Mouse (Mus musculus) stomach, embryonic 14.5 days (tissue): ENCODE data around the gene Ptprb. TPM values are rescaled to one million over a fixed set of nuclear protein-coding genes. Genes with fewer than 3 reads are reported as not detected.

Experiments
- ATAC-seq: fragments of 200-750 bp; cut with Nextera tagmentation; 2 replicates; pipeline ENCODE4 v1.8.0; 2017; ENCODE audit warnings: low read depth, moderate TSS enrichment; ENCODE audit not compliant: insufficient number of reproducible peaks, insufficient read depth, low FRiP score
- H3K27ac ChIP-seq: fragments of 300-500 bp; sonication (generic); 2 replicates; pipeline ENCODE4 v1.5.1; 2014; ENCODE audit warnings: mild to moderate bottlenecking, low read length, moderate library complexity, mixed read lengths
- H3K27me3 ChIP-seq: fragments of 300-500 bp; sonication (generic); 2 replicates; pipeline ENCODE4 v1.6.1; 2014; ENCODE audit warnings: low read length, control low read depth, mixed read lengths; ENCODE audit not compliant: control insufficient read depth, insufficient read depth
- H3K36me3 ChIP-seq: fragments of 300-500 bp; sonication (generic); 2 replicates; pipeline ENCODE4 v1.6.1; 2014; ENCODE audit warnings: mild to moderate bottlenecking, control low read depth, low read length, moderate library complexity, mixed read lengths; ENCODE audit not compliant: control insufficient read depth, insufficient read depth
- H3K4me1 ChIP-seq: fragments of 300-500 bp; sonication (generic); 2 replicates; pipeline ENCODE4 v1.6.1; 2014; ENCODE audit warnings: low read length, control low read depth, mixed read lengths; ENCODE audit not compliant: control insufficient read depth, insufficient read depth
- H3K4me2 ChIP-seq: fragments of 300-500 bp; sonication (generic); replicated peaks from 2 replicates; pipeline ENCODE4 v1.6.1; 2014; ENCODE audit warnings: low read depth, low read length, control low read depth
- H3K4me3 ChIP-seq: fragments of 300-500 bp; sonication (generic); 2 replicates; pipeline ENCODE4 v1.5.1; 2014; ENCODE audit warnings: low read depth, low read length, control low read depth
- H3K9ac ChIP-seq: fragments of 300-500 bp; sonication (generic); replicated peaks from 2 replicates; pipeline ENCODE4 v1.6.1; 2014; ENCODE audit warnings: low read depth, mild to moderate bottlenecking, control low read depth, low read length, moderate library complexity, mixed read lengths
- H3K9me3 ChIP-seq: fragments of 300-500 bp; sonication (generic); 2 replicates; pipeline ENCODE4 v1.6.1; 2016; ENCODE audit warnings: low read depth, low read length, control low read depth; ENCODE audit not compliant: control insufficient read depth
- WGBS: fragments of 180-500 bp; shearing (Covaris S2); extraction: QIAGEN DNeasy Blood & Tissue Kit; methylation state at CpG from one replicate; pipeline ENCODE4 v1.1.7; 2014; 5-methylcytosine and 5-hydroxymethylcytosine counted together
- polyA plus RNA-seq: library from polyadenylated mRNA; unstranded; fragments of >200 nt; fragmentation: Nextera tagmentation; extraction: Ambion mirVana; gene quantifications from 2 replicates; pipeline ENCODE4 v1.2.1, GENCODE M21; 2014

The Ptprb gene
- polyA plus RNA-seq, 1 experiment from 2014 or later: 5.9 TPM

- 13% methylated on average over 7 of the region's 7 CpGs for WGBS
- Histone ChIP-seq H3K4me2 (no peak overlapping the region), H3K4me3 (no peak overlapping the region), H3K27ac (no peak overlapping the region), H3K4me1 (no peaks in the 10 kb centered on the region), H3K9me3 (no peaks in the 10 kb centered on the region), H3K36me3 (no peaks in the 10 kb centered on the region), H3K27me3 (no peaks in the 10 kb centered on the region), H3K9ac (no peak overlapping the region)
- no peak for ATAC-seq
Measured at GRCm38 (mm10) chr10:116364759-116365158, 89.4 kb downstream of the Ptprb start.

DNA sequence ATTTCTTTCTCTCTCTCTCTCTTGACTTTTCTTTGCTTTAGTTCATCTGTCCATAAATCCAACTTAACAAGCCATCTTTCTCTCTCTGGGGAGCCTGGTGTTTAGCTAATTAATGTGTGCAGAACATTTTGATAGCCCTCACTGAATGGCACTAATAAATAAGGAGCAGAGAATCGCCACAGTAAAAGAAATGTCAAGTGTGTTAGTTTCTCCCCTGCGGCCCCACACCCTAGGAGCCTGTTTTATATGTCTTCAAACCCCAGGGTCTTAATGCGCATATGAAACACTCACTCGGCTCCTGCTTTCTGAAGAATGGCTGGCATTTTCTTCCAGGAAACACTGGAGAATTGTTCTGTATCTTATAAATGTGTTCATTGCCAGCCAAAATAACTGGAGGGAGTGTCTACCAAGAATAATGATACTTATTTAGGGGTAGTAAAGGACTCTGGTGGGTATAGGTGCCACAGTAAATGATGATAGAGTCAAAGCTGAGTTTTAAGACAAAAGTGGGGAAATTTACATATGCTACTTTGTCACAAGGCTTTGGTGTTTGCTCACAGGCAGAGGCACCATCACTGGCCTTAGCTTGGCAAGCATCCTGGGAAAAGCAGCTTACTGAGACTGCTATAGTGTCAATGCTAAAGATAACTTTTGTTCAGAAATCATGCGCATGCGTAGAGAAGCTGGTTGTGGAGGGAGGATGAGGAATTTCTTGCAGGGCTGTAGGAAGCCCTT, 95.8 kb downstream of the Ptprb start:
- H3K9me3 ChIP-seq: no peaks in the 10 kb centered on the region
- no peak overlapping the region for H3K9ac ChIP-seq
- H3K4me3 ChIP-seq: no peak overlapping the region
- 60% methylated on average over 6 of the region's 6 CpGs for WGBS
- no peaks in the 10 kb centered on the region for H3K36me3 ChIP-seq
- no peak overlapping the region for H3K4me2 ChIP-seq
- H3K27ac ChIP-seq: no peak overlapping the region
- ATAC-seq: no peak
- H3K4me1 ChIP-seq: no peaks in the 10 kb centered on the region
- H3K27me3 ChIP-seq: no peaks in the 10 kb centered on the region

DNA sequence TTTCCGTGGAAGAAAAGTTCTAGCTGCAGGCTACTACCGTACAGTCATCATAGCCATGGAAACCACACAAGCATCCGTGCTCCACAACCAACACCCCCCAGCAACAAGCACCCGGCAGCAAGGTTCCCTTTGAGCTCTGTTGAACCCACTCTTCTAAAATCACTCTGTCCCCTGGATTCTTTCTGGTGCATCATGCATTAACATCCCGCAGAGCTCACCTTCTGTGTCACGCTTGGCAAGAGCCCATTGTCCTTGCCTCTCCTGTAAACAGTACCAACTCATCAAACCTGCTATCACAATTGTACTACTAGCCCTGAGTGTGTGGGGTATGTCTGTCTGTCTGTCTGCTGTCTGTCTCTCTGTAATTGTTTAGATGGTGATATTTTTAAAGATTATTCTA, 98.8 kb downstream of the Ptprb start:
- no peak for ATAC-seq
- no peaks in the 10 kb centered on the region for H3K4me1 ChIP-seq
- H3K9ac ChIP-seq: no peak overlapping the region
- no peaks in the 10 kb centered on the region for H3K36me3 ChIP-seq
- no peak overlapping the region for H3K4me2 ChIP-seq
- H3K27me3 ChIP-seq: no peaks in the 10 kb centered on the region
- no peak overlapping the region for H3K4me3 ChIP-seq
- H3K27ac ChIP-seq: no peak overlapping the region
- 92% methylated on average over 6 of the region's 6 CpGs for WGBS
- H3K9me3 ChIP-seq: no peaks in the 10 kb centered on the region

DNA sequence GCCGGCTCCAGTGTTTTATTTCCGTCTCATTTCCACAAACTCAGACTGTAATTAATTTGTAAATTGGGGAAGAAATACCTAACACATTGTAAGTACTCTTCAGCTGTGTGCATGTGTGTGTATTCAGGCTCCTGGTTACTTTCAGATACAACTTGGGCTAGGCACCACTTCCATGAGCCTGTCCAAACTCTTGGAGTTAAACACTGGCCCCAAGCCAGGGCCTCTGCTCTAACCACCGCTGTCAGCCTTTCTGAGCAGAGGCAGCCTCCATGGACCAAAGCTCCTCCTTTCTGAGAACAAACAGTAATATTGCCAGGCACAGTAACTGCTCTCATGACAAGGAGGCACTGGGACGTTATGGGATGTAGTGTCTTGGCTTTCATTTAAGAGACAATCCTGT, 101.5 kb downstream of the Ptprb start:
- no peak overlapping the region for H3K27ac ChIP-seq
- H3K9ac ChIP-seq: no peak overlapping the region
- H3K9me3 ChIP-seq: no peaks in the 10 kb centered on the region
- no peaks in the 10 kb centered on the region for H3K27me3 ChIP-seq
- H3K4me1 ChIP-seq: no peaks in the 10 kb centered on the region
- H3K4me3 ChIP-seq: no peak overlapping the region
- 0 out of 2 replicates have a peak, but pooled peaks have one; percentile 23 for ATAC-seq
- 65% methylated on average over 4 of the region's 4 CpGs for WGBS
- H3K4me2 ChIP-seq: no peak overlapping the region
- H3K36me3 ChIP-seq: no peaks in the 10 kb centered on the region

DNA sequence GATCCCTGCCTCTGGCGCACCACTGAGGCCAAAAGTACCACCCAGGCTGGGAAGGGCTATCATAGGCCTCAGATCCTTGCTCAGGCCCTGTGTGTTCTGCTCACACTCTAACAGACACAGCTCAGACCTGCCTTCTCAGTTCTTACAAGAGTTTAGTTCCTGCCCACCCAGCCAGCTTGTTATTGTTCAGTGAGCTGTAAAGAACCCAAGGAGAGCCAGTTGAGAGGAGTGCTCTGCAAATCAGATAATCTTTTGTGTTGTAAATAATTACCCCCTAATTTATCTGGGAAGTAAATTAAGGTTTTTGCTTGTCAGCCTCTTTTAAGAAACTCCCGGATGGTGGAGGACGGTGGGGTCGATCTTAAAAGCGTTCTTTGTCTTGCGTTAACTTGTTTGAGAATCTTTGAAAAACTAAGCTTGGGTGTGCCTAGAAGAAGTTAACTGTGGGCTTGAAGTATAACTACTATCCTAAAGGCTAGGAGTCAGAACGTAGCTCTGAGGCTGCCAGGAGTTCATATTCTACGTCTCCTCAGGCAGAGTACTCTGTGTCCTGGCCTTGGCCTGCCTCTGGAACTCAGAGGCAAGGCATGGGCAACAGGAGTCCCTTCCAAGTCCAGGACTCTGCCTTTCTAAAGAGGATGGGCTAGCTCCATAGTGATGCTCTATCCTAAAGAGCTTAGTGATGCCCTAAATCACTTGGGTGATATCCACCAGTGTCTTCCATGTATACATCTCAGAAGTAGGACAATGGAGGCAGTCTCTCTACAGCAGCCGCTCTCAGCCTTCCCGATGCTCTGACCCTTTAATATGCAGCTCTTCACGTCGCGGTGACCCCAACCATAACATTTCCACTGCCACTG, 107.7 kb downstream of the Ptprb start:
- 64% methylated on average over 13 of the region's 13 CpGs for WGBS
- Histone ChIP-seq H3K9me3 (no peaks in the 10 kb centered on the region), H3K27me3 (no peaks in the 10 kb centered on the region), H3K9ac (no peak overlapping the region), H3K36me3 (no peaks in the 10 kb centered on the region), H3K27ac (no peak overlapping the region), H3K4me3 (no peak overlapping the region), H3K4me1 (0 out of 2 replicates have a peak, but pooled peaks cover 6% of the 10 kb centered on the region), H3K4me2 (no peak overlapping the region)
- no peak for ATAC-seq

GRCm38 (mm10) chr10:116384401-116384800, 109.1 kb downstream of the Ptprb start:
- no peak overlapping the region for H3K4me3 ChIP-seq
- no peaks in the 10 kb centered on the region for H3K27me3 ChIP-seq
- no peaks in the 10 kb centered on the region for H3K36me3 ChIP-seq
- H3K9me3 ChIP-seq: no peaks in the 10 kb centered on the region
- WGBS: 72% methylated on average over 4 of the region's 4 CpGs
- no peak overlapping the region for H3K27ac ChIP-seq
- no peak overlapping the region for H3K4me2 ChIP-seq
- H3K4me1 ChIP-seq: 0 out of 2 replicates have a peak, but pooled peaks cover 6% of the 10 kb centered on the region
- no peak overlapping the region for H3K9ac ChIP-seq
- ATAC-seq: no peak

- 28% methylated on average over 7 of the region's 7 CpGs for WGBS
Measured at GRCm38 (mm10) chr10:116386391-116386885, 111.1 kb downstream of the Ptprb start.

DNA sequence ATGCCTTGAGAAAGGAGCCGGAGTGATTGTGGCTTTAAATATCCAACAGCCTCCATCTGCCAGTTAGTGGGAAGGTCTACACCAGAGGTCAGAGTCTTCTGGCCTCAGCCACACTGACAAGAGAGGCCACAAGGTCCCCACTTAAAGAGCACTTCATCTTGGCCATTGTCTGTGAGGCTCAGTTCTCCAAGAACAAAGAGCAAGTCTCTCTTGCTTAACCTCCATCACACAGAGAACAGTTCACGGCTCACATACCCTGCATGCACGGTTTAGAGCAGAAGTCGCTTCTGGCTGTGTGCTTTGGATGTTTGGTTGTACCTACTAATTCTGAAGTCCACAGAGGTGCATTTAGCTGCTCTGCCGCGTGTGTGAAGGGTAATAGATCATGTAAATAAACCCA, 113.5 kb downstream of the Ptprb start:
- ATAC-seq: no peak

More at GRCm38 (mm10) chr10:116386391-116386885, 111.1 kb downstream of the Ptprb start:
- ATAC-seq: no peak
- H3K9ac ChIP-seq: no peak overlapping the region
- H3K9me3 ChIP-seq: no peaks in the 10 kb centered on the region
- no peak overlapping the region for H3K4me2 ChIP-seq
- no peak overlapping the region for H3K4me3 ChIP-seq
- no peak overlapping the region for H3K27ac ChIP-seq
- no peaks in the 10 kb centered on the region for H3K27me3 ChIP-seq
- no peaks in the 10 kb centered on the region for H3K36me3 ChIP-seq
- H3K4me1 ChIP-seq: 0 out of 2 replicates have a peak, but pooled peaks cover 6% of the 10 kb centered on the region

More for the DNA sequence above, 113.5 kb downstream of the Ptprb start:
- H3K4me2 ChIP-seq: no peak overlapping the region
- 0 out of 2 replicates have a peak, but pooled peaks cover 6% of the 10 kb centered on the region for H3K4me1 ChIP-seq
- H3K9ac ChIP-seq: no peak overlapping the region
- no peaks in the 10 kb centered on the region for H3K27me3 ChIP-seq
- no peak overlapping the region for H3K27ac ChIP-seq
- H3K4me3 ChIP-seq: no peak overlapping the region
- H3K9me3 ChIP-seq: no peaks in the 10 kb centered on the region
- 35% methylated on average over 6 of the region's 6 CpGs for WGBS
- H3K36me3 ChIP-seq: no peaks in the 10 kb centered on the region
